Mouse (Mus musculus): ENCODE measurements at regions not wholly inside any gene's neighbourhood (a gene's known extent, or its start where the extent isn't known, plus 50 kb on each side); places are given as distances from the start of the nearest gene placed in this dataset.

DNA sequence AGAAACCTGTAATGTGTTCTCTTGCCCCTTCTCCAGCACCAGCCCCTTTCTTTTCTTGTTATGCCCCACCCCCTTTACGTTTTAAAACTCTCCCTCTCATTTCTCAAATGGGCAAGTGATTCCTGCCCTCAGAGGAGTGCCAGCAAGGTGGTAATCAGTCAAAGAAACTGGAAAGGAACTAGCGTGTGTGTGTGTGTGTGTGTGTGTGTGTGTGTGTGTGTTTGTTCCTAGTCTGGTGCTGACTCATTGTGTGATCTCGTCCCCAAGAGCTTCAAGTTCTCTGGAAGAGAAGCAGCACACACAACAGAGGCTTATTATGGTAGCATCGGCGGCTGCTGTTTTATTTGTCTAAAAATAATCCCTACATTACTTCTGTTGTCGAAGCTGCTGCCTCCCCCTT is 219.2 kb downstream of the Cog6 start:
- DNase-seq, result no peak

DNA sequence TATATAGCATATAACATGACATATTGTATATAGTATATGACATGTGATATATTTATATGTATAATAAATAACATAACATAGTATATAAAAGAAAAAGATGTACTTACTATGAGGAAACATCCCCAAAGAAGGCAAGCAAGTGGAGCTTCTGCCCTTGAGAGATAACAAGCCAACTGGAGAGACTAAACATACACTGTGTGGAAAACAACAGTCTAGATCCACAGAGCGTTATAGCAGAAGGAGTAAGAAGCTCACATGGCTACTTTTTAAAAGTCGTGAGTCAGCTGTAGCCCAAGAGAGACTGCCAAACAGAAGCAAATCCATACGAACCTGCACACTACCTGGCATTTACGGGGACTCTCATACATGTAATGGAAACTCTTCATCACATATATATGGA is 219.9 kb downstream of the Cog6 start:
- DNase-seq, result no peak

DNA sequence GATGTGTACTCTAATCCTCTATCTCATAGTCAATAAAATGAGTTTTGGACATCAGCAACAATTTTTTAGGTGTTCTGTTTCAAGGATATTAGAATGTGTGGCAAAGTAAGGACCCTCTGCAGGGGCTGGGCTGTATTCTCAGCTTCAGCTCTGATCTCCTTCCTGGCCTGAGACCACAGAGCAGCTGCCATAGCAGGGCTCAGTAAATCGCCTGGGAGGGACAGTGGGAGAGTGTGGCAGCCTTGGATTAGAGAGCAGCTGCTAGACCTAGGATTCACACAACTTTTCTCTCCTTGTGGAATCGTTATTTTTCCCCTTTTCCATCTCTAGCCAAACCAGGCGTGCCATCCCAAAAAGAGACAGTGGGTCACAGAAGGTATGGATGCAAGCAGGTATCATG is 222.8 kb downstream of the Cog6 start:
- DNase-seq, result no peak

DNA sequence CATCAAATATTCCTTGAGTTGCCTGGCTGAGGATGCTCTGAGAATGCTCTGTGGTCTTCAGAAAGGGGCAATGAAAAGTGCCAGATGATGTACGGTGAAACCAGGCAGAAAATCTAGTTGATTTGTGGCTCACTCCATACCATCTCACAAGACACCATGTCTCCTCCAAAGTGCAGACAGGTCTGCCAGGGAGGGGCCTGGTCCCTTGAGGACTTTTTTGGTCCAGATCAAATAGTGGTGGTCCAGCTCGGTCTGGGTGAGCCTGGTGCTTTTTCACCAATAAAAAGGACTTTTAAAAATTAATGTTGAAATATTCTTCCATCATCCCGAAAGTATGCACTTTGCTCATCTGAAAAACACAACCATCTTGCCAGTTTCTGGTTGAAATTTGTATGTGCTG is 224.2 kb downstream of the Cog6 start:
- no peak for DNase-seq

DNA sequence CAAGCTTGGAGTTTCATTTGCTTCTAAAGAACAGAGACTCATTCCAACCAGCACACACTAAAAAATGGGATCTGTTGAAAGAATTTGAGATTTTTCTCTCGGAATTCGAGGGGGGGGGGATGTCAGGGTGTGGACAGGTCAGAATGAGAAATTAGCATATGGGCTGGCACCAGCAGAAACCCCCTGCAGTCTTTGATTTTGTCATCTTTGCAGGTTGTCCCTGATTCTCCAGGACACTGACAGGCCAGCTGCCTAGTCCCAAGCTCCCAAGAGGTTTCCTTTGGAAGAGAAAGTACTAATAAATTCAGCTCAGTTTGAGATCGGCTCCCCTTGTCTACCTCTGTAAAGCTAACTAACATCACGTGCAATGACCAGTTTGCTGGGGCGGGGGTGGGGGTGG is 224.9 kb downstream of the Cog6 start:
- DNase-seq, result no peak

DNA sequence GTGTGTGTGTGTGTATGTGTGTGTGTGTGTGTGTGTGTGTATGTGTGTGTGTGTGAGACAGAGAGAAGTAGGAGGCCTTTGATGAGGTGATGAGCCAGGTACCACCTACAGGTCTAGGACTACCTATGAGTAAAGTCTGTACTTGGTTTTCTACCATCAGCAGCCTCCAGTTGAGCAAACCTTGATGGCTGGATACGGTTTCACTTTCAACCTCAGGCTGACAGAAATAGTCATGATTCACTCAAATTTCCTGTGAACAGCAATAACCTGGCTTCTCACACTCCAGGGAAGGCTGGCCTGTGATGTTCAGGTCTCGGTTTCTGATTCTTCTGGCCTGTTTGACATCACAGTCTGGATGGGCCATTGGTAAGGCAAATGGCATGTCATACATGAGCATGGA is 226.1 kb downstream of the Cog6 start:
- no peak for DNase-seq

DNA sequence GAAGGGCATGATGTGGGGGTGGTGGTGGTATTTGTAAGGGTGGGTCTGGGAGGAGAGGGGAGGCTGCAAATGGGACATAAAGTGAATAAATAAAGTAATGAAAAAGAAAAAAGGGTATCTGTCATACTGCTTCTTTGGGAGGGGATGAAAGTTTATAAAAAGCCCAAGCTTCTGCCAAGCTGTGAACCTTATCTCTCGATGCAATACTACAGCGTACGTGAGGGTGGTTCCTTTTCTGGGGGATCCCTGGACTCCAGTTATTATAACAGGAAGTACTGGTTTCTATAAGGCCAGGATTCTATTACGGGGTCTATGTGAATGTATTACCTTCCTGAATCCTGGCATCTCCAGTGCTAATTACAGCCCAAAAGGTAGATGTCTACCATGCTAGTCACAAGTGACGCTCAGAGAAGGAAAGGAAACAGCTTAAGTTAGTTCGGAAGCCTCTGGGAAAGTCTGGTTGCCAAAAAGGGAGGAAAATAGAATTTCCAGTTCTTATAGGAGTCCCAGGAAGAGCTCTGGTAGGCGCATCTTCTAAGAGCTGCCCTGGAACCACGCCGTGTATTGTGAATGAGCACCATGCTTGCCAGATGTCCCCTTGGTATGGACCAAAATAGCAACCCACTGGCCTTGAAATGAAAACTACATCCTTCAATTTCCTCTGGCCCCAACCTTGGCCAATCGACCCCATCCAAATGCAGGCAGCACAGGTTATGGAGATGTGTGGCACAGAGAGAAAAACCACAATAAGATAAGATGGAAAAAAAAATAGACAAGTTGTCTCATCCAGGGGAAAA is 228.9 kb downstream of the Cog6 start:
- DNase-seq, result no peak

DNA sequence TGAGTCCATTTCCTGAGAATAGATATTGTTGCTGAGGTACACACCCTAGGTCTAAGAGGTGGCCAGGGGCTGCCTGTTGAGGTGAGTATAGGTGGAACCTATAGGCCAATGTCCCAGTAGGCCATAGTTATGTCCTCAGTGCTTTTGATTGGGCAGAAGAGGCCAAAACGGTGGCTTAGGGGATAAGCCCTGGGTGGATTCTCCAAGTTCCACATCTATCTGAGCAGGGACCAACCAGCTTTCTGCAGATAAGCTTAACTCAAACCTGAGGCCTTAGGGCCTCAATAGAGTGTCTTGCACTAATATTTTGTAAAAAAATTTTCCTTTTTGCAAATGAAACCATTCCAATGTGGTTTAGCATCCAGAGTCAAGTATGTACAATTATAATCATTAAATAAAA is 231.4 kb downstream of the Cog6 start:
- DNase-seq, result no peak

DNA sequence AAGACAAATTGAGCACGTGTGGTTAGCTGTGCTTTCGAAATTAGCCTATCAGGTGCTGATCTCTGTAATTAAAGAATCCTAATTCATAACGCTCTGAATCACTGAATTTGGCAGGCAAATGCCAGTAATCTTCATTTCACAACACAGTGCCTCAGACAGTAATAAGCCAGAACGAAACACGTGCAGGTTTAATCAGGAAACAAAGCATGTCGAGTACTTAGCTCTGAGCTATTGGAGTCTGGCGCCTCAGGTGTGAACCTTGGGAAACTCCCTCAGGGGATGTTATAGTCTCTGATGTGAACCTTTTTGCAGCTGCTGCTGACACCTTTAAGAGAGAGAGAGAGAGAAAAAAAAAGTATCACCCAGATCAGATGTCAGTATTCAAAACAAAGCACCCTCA is 232.6 kb downstream of the Cog6 start:
- no peak for DNase-seq

DNA sequence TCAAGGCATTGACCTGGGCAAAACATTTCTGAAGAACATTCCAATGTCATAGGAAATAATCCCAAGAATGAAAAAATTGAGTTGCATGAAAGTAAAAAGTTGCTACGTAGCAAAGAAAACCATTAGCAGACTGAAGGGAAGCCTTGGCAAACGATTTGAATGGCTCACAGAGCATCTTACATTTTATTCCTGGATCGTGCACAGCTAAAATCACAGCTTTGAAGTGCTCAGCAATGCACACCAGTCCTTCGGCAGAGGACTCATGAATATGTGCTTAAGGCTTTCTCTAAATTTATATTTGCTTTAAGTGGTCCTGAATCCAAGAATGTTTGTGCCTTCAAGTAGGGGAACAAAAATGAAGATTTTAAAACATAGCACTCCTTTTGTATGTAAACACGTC is 234.5 kb downstream of the Cog6 start:
- DNase-seq, result no peak

DNA sequence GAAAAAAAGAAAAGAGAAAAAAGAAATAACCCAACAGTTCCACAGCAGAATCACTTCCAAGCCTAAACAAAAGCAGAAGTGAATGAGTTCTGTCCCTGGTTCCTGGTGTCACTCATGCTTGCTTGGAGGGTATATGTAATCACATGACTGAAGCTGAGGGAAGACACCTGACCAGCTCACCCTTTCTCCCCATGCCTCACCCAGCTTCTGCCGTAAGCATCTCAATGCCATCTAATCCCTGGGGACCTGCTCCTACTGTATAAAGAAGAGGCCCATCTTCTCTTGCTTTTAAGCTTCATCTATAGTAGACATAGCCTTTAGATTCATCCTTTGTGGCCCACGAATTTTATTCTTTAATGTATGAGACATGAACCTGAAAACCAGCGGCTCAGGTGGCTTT is 235.5 kb downstream of the Cog6 start:
- no peak for DNase-seq

DNA sequence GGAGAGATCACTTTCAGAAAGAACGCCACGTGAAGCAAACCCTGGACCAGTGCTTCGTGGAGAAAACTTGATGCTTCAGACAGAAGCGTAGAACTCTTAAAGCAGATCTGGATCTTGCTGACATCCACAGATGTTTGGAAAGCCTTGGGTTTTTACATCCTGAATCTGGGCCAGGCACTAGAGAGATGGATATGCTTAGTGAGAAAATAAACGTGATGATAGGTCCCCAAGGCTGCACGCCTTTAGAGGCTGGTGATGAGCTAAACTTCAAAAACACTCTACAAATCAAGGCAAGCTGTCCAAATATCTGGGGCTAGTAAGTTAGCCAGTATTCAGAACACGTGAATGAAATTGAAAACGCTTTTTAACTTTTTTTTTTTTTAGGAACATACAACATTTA is 236.7 kb downstream of the Cog6 start:
- DNase-seq, result no peak

DNA sequence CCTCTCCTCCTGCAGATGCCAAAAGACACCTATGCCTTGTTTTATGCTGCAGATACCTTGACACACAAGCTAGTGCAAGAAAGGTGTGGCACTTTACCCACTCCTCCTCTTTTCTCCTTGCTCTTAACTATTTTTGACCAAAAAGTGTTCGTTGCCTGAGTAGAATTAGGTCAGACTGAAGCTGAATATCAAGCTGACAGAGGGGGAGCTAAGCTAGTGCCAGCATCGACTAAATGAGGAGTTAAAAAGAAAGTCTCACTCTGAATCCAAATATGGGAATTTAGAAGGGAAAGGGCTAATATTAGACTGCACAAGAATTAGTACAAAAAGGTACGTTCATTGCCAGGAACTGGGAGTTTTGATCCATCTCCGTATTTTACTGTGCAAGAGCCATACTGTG is 241.2 kb downstream of the Cog6 start:
- no peak for DNase-seq

DNA sequence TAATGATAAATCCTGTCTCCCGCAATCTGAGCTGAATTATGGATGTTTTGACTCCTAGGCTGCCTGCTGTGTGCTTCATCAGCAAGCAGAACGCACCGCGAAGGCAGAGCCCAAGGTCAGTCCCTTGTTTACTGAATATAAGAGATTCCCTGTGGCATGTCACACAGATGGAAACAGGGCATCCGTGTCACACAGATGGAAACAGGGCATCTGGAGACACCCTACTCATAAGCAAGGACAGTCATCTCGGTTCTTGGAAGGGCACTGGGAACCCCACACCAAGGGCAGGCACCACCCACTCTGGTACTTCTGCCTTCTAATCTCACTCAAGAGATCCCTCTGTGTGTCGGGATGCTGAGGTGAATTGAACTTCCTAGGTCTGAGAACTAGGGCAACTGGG is 241.9 kb downstream of the Cog6 start:
- DNase-seq, result no peak

DNA sequence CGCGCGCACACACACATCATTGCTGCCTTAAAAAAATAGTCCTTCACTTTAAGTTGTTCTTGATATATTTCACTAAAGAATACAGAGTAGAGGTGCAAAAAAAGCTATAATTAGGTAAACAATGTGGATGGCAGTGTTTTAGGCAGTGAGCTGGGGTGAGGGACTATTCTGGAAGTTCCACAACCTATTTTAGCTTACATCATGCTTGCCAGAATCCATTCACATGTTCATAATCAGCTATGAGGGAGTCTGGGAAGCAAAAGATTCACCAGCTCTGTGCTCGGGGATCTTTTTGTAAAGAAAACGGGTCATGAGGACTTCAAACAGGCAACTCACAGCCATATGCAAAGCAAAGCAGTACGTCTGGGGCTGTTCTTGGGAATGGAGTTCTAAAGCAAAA is 242.3 kb downstream of the Cog6 start:
- no peak for DNase-seq

DNA sequence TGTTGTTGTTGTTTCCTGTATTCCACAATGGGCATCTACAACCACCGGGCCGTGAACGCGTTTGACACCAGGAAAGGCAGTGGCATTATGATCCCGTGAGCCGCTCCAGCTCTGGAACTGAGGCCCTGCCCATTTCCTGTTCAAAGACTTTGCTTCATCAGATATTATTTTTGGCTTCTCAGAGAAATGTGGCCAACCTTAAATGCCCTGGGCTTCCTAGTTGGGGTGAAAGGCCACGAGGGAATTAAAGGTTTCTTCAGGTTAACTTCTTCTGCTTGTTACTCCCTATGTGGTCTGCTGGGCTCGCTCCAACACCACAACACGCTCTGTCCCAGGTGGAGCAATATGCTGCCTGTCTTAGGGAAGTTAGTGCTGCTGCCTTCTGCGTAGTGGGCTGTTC is 249.8 kb downstream of the Cog6 start:
- DNase-seq, result no peak

DNA sequence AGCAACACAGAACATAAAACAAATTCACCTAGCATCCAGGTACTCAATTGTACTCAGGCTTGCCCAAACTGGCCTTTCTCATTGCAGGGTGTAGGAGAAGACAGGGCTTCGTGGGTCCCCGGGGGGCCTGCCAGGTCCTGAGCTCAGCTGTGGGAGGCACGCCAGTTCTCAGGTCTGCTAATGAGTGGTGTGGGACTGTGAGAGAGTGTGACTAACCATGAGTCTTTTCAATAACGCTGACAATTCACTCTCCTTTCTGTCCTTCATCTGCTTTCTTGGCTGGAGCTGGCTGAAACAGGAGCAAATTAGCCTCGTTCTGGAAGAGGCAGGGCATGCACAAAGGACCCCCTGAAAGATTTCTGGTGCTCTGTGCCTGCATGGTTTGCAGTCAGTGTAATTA is 250.2 kb downstream of the Cog6 start:
- DNase-seq, result peak; percentile 31

DNA sequence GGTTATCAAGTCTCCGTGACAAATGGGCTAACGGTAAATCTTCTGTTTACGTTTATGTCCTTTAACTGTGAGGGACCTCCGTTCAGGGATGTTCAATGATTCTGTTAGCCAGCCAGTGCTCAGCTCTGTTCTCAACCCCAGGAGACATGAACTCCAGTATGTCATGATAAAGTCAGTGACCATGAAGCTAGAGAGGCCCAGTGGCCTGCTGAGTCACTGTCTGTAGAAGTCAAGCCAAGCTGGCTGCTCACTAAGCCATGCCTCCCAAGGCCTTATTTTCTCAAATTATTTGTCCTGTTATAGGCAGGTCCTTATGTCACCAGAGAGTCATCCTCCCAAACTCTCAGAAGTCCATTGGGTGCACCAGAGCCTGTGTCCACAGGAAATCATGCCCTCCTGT is 252.9 kb downstream of the Cog6 start:
- no peak for DNase-seq

DNA sequence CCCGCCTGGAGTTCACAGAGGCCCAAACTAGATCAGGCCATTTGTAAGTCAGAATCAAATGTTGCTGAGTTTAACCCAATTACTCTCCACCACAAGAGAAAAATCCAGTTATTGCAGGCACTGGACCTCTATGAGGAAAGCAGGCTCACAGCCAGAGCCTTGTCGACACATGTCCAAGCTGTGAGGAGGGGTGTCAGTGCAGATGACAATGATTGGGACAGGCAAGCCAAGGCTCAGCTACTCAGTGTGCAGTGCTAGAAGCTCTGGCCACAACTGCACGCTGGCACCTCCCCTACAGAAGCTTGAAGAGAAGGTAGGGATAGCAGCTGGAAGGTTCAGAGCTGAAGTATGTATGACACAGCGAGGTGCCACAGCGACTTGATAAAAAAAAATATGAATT is 253.4 kb downstream of the Cog6 start:
- DNase-seq, result no peak

DNA sequence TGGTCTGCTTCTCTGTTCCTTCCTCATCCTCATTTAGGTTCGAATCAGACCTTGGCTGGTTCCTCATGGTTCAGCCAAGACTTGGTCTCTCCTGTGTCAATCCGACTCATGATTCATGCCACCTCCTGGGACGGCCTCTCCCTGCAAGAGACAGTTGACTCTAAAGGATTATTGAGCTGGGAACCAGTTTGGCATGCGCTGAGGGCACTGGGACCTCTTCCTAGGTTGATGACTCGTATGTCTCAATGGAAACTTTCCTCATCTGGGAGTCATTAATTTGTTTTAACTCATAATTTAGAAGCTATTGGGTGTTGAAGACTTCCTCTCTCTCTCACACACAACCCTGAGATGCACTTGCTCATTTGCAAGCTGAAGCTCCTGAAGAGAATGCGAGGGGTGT is 254.5 kb downstream of the Cog6 start:
- DNase-seq, result no peak

DNA sequence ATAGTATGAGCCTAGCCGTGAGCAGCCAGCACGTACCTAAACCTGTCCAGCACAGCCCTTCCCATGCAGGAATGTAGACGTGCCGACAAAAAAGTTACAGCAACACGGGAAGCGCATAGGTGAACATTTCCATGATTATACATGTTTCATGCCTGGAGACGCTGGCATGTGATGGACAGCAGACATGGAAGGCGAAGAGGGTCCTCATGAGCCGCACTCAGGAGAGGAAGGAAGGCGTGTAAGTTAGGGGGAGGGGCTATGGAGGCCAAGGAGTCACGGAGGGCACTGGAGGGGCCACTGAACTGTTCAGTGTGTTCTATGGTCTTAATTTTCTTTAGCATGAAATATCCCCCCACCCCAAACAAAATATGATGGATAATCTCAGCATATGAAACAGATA is 257.2 kb downstream of the Cog6 start:
- DNase-seq, result no peak

DNA sequence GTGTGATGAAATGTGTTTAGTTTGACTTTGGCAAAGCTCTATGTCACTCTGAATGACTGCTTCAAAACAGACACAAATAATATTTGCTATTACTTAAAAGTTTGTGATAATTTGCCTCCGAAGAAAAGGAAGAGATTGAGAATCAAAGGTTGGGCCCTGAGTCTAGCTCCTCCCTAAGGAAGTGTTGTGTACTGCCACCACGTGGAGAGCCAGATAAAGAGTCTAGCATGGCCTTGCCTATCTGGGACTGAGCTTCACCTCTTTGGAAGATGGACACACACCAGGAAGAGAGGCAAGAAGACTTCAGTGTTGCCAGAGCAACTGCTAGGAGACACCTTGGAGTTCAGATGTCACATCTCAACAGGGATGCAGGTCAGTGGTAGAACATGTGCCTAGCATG is 258.5 kb downstream of the Cog6 start:
- no peak for DNase-seq

DNA sequence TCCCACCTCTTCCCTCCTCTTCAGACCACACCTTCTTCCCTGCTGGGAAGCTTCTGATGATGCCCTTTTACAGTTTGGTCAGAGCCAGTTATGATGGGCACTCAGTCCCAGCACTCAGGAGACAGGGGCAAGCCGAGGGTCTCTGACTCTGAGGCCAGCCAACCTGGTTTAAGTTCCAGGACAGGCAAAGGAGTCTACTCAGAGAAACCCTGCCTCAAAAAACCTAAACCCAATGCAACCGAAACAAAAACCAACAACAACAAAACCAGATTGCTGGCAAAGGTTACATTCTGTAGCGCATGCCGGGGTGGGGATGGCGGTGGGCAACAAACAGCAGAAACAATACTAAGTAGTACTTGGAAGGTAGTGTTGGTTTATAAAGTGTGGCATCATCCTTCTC is 260.2 kb downstream of the Cog6 start:
- no peak for DNase-seq

DNA sequence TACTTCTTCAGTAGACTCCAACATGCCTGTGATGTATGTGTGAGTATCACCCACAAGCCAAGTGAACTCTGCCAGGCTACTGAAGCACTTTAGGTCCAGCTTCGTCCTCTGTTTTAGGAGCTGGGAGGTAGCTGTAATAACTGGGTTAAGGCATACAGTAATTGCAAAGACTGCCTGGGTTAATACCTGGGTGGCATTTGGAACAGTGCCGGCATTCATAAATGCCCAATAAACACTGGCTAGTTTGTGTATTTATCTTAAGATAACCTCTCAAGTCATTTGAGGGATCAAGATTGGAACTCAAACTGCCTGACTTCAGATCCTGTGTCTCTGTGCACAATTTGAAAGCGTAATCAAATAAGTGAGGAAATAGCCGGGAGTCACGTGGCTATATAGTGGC is 261.0 kb downstream of the Cog6 start:
- no peak for DNase-seq

DNA sequence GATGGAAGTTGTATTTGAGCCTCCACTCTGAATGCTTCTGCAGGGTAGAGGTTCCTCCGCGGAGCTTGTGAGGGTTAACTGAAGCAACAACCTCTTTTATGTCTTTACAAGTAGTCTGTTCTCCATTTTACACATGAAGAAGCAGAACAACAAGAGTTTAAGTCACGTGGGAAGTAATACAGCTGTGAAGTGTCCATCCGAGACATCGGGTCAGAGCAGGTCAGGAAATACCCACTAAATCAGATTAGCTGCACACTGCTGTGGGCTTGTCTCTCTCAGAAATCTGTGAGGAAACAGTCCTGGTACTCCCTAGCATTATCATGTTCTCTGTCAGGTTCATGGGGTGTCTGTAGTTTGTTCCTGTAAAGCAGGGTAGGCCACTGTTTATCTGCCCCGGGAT is 262.1 kb downstream of the Cog6 start:
- DNase-seq, result no peak

DNA sequence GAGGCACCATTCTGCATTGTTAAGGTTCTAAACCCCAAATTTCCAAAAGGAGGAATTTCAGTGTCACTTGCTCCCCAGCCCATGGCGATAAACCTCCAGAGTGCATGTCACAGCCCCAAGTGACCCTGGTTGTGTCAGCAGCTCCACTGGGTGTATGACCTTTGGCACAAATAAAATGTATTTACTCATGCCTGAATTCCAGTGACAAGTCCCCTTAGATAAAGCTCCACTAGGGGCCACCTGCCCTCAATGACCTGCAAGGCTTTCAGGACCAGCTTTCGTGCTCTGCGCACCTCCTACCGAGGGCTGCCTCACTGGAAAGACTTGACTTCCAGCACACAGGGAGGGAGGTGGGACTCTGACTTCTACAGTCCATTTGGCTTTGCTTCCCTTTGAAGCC is 262.6 kb downstream of the Cog6 start:
- no peak for DNase-seq
